Mouse (Mus musculus) thymus, adult 2 months (tissue): ENCODE measurements at regions not wholly inside any gene's neighbourhood (a gene's known extent, or its start where the extent isn't known, plus 50 kb on each side); places are given as distances from the start of the nearest gene placed in this dataset.

Experiments
- CTCF ChIP-seq: fragments of 200-500 bp; IDR thresholded peaks from 2 replicates; pipeline ENCODE4 v1.5.1; 2012; ENCODE audit warnings: mild to moderate bottlenecking, control low read depth, low read length, moderate library complexity, borderline replicate concordance; ENCODE audit not compliant: control insufficient read depth, poor library complexity, insufficient read depth; ENCODE audit errors: extremely low read depth
- POLR2A ChIP-seq: fragments of 200-500 bp; IDR thresholded peaks from 2 replicates; pipeline ENCODE4 v1.6.1; 2012; ENCODE audit warnings: mild to moderate bottlenecking, low read length, control low read depth, moderate library complexity; ENCODE audit not compliant: control insufficient read depth, poor library complexity, insufficient read depth; ENCODE audit errors: extremely low read depth

- TF ChIP-seq POLR2A, result no peak
- no peak for TF ChIP-seq CTCF
Observed at GRCm38 (mm10) chr2:51072346-51072885, 76.5 kb downstream of the Rnd3 start.
